Mouse (Mus musculus): Measurements from ENCODE around the gene 8030474K03Rik. TPM values are rescaled to one million over a fixed set of nuclear protein-coding genes. Genes with fewer than 3 reads are reported as not detected.

8030474K03Rik gene
- not detected in 2 replicates for polyA plus RNA-seq (2014; fragmentation: Nextera tagmentation; extraction: Ambion mirVana)

DNA sequence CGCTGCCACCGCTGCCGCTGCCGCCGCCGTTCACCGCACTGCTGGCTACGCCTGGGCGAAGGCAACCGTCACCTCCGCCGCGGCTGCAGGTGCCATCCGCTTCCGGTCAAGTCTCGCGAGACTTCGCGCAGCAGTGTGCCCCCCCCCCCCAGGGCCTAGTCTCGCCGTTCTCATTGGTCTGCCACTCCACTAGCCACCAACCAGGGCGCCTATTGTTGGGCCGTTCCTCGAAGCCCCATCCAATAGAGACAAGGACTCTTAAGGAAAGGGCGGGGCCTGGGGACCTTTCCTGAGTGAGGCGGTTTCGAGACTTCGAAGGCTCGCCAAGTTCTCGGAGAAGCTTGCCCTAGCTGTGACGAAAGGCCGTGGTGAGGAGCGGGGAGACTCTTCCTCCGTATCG is at the start of gene 8030474K03Rik, which contains the start of gene Gm4779:
Gene 8030474K03Rik (plus strand): TSS at position 315 of the 400 bp plus-strand sequence.
Gene Gm4779 (minus strand): TSS at position 82 of the 400 bp plus-strand sequence.
- no peaks in the 10 kb centered on the region for H3K27me3 ChIP-seq (replicated peaks; ENCODE audit: control insufficient read depth, insufficient read depth, low read length)
- H3K4me1 ChIP-seq (ENCODE audit: control insufficient read depth, insufficient read depth, low read length): no peaks in the 10 kb centered on the region
- no peak within 1 kb of the TSS for H3K4me3 ChIP-seq (ENCODE audit: low read depth, low read length)
- H3K27ac ChIP-seq (ENCODE audit: low read depth, low read length): no peak within 1 kb of the TSS
- no peaks in the 10 kb centered on the region for H3K36me3 ChIP-seq (ENCODE audit: control insufficient read depth, insufficient read depth, low read length)
- no peak within 1 kb of the TSS for H3K9ac ChIP-seq (ENCODE audit: low read length)
- no peaks in the 10 kb centered on the region for H3K9me3 ChIP-seq (replicated peaks; ENCODE audit: control insufficient read depth, low read length)
- ATAC-seq (no peak), DNase-seq (ENCODE audit: low spot score) (no peak)
- WGBS: 94% methylated on average over 35 of the region's 35 CpGs
- no peak within 1 kb of the TSS for H3K4me2 ChIP-seq (ENCODE audit: low read length)

DNA sequence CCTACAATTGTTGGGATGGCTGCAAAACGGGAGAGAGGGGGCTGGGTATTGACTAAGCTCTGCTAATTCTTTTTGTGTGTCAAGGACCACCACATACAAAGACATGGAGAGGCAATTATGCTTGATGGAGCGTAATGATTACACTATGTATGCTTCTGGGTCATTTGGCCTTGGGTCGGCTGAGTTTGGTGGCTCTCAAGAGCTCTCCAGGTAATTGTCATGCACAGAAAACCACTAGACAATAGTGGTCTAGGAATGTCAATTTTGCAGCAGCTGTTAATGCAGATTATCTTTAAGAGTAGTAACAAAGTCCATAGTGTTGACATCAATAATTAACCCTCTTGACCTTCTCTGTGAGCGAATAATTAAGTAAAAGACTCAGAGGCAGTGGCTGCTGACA is 44.3 kb upstream of the 8030474K03Rik start:
- H3K36me3 ChIP-seq (ENCODE audit: control insufficient read depth, insufficient read depth, low read length): no peaks in the 10 kb centered on the region
- WGBS: 41% methylated on average over 4 of the region's 4 CpGs
- ATAC-seq (peak; percentile 29; the same call in 1 of the 2 replicates), DNase-seq (ENCODE audit: low spot score) (peak; percentile 14)
- no peaks in the 10 kb centered on the region for H3K4me1 ChIP-seq (ENCODE audit: control insufficient read depth, insufficient read depth, low read length)
- no peak overlapping the region for H3K4me3 ChIP-seq (ENCODE audit: low read depth, low read length)
- no peak overlapping the region for H3K27ac ChIP-seq (ENCODE audit: low read depth, low read length)
- 0 out of 2 replicates have a peak, but pooled peaks cover 3% of the 10 kb centered on the region for H3K27me3 ChIP-seq (replicated peaks; ENCODE audit: control insufficient read depth, insufficient read depth, low read length)
- no peak overlapping the region for H3K4me2 ChIP-seq (ENCODE audit: low read length)
- H3K9ac ChIP-seq (ENCODE audit: low read length): no peak overlapping the region
- no peaks in the 10 kb centered on the region for H3K9me3 ChIP-seq (replicated peaks; ENCODE audit: control insufficient read depth, low read length)

DNA sequence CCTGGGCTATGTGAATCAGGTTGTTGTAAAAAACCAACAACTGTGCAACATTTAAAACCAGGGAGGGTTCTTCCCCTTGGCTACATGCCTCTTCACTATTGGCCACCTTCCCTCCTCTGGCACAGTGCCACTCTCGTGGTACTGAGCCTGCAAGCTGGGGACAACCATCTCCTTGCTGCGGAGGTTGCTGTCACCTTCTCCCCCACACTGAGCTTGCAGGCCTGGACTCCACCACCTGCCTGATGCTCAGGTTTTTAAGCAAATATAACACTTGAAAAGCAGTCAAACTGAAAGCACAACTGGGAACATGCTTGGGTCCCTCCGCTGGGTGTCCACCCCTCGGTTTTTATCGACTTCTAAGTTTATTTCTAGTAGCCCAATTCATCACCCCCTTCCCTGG is 40.0 kb upstream of the 8030474K03Rik start:
- peak; percentile 42 for DNase-seq (ENCODE audit: low spot score)

DNA sequence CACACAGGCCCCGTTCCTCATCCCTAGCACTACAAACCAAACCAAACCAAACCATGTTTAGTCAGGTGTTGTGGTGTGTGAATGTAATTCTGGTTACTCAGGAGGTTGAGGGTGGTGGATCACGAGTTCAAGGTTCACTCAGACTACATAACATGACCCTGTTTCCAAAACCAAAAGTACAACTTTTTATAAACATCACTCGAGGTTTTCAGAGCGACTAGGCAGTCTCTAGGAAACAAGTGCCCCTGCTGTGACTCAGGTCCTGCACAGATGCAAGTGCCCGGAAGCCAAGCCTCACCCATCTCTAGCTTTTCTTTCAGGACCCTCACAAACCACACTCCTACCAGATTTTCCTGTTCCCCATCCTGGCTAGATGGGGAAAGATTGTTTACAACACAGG is 29.8 kb upstream of the 8030474K03Rik start:
- no peak overlapping the region for H3K9ac ChIP-seq (ENCODE audit: low read length)
- no peak for DNase-seq (ENCODE audit: low spot score)
- H3K4me2 ChIP-seq (ENCODE audit: low read length): no peak overlapping the region
- H3K4me1 ChIP-seq (ENCODE audit: control insufficient read depth, insufficient read depth, low read length): no peaks in the 10 kb centered on the region
- H3K27ac ChIP-seq (ENCODE audit: low read depth, low read length): no peak overlapping the region
- WGBS: 74% methylated on average over 5 of the region's 5 CpGs
- H3K4me3 ChIP-seq (ENCODE audit: low read depth, low read length): no peak overlapping the region
- no peak for ATAC-seq
- H3K27me3 ChIP-seq (replicated peaks; ENCODE audit: control insufficient read depth, insufficient read depth, low read length): no peaks in the 10 kb centered on the region
- no peaks in the 10 kb centered on the region for H3K36me3 ChIP-seq (ENCODE audit: control insufficient read depth, insufficient read depth, low read length)
- no peaks in the 10 kb centered on the region for H3K9me3 ChIP-seq (replicated peaks; ENCODE audit: control insufficient read depth, low read length)

More for the DNA sequence above, 40.0 kb upstream of the 8030474K03Rik start:
- Histone ChIP-seq H3K4me3 (ENCODE audit: low read depth, low read length) (no peak overlapping the region), H3K27ac (ENCODE audit: low read depth, low read length) (no peak overlapping the region), H3K9ac (ENCODE audit: low read length) (no peak overlapping the region), H3K9me3 (replicated peaks; ENCODE audit: control insufficient read depth, low read length) (no peaks in the 10 kb centered on the region), H3K27me3 (replicated peaks; ENCODE audit: control insufficient read depth, insufficient read depth, low read length) (0 out of 2 replicates have a peak, but pooled peaks cover 3% of the 10 kb centered on the region), H3K4me2 (ENCODE audit: low read length) (no peak overlapping the region), H3K36me3 (ENCODE audit: control insufficient read depth, insufficient read depth, low read length) (no peaks in the 10 kb centered on the region), H3K4me1 (ENCODE audit: control insufficient read depth, insufficient read depth, low read length) (no peaks in the 10 kb centered on the region)
- WGBS: 70% methylated on average over 5 of the region's 5 CpGs
- no peak for ATAC-seq

DNA sequence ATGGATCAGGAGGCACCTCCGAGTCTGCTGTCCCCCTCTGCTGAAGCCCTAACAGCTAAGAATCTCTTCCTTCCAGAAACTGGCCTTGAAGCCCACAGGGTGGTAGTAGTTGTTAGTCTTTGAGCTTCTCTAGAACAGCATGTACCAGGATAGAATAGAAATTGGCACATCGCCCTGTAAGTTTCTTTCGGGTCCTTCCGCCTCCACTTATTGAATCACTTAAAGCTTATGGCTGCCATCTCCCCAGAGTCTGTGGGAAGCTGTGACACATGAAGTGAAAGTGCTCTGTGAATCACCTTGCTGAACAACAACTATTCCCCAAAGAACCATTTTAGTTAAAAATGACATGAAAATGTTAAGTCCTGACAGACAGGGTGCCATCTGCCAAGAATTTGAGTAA is 29.3 kb upstream of the 8030474K03Rik start:
- H3K27ac ChIP-seq (ENCODE audit: low read depth, low read length): no peak overlapping the region
- no peaks in the 10 kb centered on the region for H3K4me1 ChIP-seq (ENCODE audit: control insufficient read depth, insufficient read depth, low read length)
- no peaks in the 10 kb centered on the region for H3K27me3 ChIP-seq (replicated peaks; ENCODE audit: control insufficient read depth, insufficient read depth, low read length)
- WGBS: 89% methylated on average over 4 of the region's 4 CpGs
- H3K4me3 ChIP-seq (ENCODE audit: low read depth, low read length): no peak overlapping the region
- DNase-seq (ENCODE audit: low spot score): no peak
- H3K9me3 ChIP-seq (replicated peaks; ENCODE audit: control insufficient read depth, low read length): no peaks in the 10 kb centered on the region
- H3K36me3 ChIP-seq (ENCODE audit: control insufficient read depth, insufficient read depth, low read length): no peaks in the 10 kb centered on the region
- no peak overlapping the region for H3K9ac ChIP-seq (ENCODE audit: low read length)
- no peak for ATAC-seq
- no peak overlapping the region for H3K4me2 ChIP-seq (ENCODE audit: low read length)

DNA sequence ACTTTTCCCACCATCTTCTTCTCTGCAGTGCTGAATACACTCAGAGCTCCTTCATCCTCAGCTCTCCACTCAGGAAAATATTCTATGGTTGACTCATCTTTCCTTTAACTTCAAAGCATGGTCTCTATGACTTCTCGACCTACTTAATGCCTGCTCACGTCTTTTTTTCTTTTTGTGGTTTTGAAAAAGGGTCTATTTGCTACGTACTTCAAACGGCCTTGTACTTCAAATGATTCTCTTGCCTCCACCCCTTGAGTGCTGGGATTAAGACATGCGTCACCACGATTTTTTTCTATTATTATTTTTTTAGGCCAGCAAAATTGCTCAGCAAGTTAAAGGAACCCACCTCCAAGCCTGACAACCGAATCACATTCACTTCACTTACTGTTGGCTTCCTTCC is 27.2 kb upstream of the 8030474K03Rik start:
- no peak for ATAC-seq
- Histone ChIP-seq H3K9me3 (replicated peaks; ENCODE audit: control insufficient read depth, low read length) (no peaks in the 10 kb centered on the region), H3K27me3 (replicated peaks; ENCODE audit: control insufficient read depth, insufficient read depth, low read length) (no peaks in the 10 kb centered on the region)

DNA sequence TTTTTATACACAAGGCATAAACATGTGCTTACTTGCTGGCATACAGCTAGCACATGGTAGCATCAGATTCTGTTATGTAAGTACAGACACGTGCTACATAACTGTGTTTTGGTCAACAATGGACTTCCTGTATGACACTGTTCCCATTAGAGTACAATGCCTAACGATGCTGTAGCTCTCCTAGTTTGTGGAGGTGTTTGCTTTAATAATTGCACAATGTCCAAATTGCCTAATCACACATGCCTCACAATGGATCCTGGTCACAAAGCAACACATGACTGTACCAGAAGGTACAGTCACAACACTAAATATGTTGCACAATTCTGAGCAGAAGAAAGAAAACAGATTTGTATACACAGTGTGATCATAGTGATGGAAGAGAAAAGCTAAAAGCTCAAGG is 25.0 kb upstream of the 8030474K03Rik start:
- WGBS: 36% methylated on average over 2 of the region's 2 CpGs

More for the DNA sequence above, 27.2 kb upstream of the 8030474K03Rik start:
- Histone ChIP-seq H3K4me1 (ENCODE audit: control insufficient read depth, insufficient read depth, low read length) (no peaks in the 10 kb centered on the region), H3K36me3 (ENCODE audit: control insufficient read depth, insufficient read depth, low read length) (no peaks in the 10 kb centered on the region), H3K4me3 (ENCODE audit: low read depth, low read length) (no peak overlapping the region), H3K9ac (ENCODE audit: low read length) (no peak overlapping the region), H3K4me2 (ENCODE audit: low read length) (no peak overlapping the region), H3K27ac (ENCODE audit: low read depth, low read length) (no peak overlapping the region)
- no peak for DNase-seq (ENCODE audit: low spot score)
- 76% methylated on average over 7 of the region's 7 CpGs for WGBS

DNA sequence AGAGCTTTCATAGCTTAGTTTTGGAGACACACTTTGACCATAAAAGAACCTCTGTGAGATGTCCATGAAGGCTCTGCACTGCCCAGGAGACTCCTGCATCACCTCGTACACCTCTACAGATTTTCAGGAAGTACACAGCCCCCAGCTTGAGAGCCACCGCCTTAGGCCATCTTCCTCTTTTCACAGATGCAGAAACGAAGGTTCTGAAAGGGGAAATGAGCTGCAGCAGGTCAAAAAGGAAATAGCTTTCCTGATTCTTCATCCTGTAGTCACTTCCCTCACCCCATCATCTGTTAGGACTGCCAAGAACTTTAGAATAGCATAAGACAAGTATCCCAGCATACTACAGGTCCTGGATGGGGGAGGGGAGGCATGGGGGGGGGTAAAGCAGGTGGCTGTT is 24.1 kb upstream of the 8030474K03Rik start:
- no peak overlapping the region for H3K4me2 ChIP-seq (ENCODE audit: low read length)
- H3K9me3 ChIP-seq (replicated peaks; ENCODE audit: control insufficient read depth, low read length): no peaks in the 10 kb centered on the region
- H3K4me3 ChIP-seq (ENCODE audit: low read depth, low read length): no peak overlapping the region
- H3K4me1 ChIP-seq (ENCODE audit: control insufficient read depth, insufficient read depth, low read length): no peaks in the 10 kb centered on the region
- no peak for ATAC-seq
- no peak for DNase-seq (ENCODE audit: low spot score)
- no peak overlapping the region for H3K27ac ChIP-seq (ENCODE audit: low read depth, low read length)
- no peaks in the 10 kb centered on the region for H3K27me3 ChIP-seq (replicated peaks; ENCODE audit: control insufficient read depth, insufficient read depth, low read length)
- 66% methylated on average over 3 of the region's 3 CpGs for WGBS
- no peaks in the 10 kb centered on the region for H3K36me3 ChIP-seq (ENCODE audit: control insufficient read depth, insufficient read depth, low read length)
- no peak overlapping the region for H3K9ac ChIP-seq (ENCODE audit: low read length)

More for the DNA sequence above, 25.0 kb upstream of the 8030474K03Rik start:
- Histone ChIP-seq H3K9me3 (replicated peaks; ENCODE audit: control insufficient read depth, low read length) (no peaks in the 10 kb centered on the region), H3K4me1 (ENCODE audit: control insufficient read depth, insufficient read depth, low read length) (no peaks in the 10 kb centered on the region), H3K4me3 (ENCODE audit: low read depth, low read length) (no peak overlapping the region), H3K27me3 (replicated peaks; ENCODE audit: control insufficient read depth, insufficient read depth, low read length) (no peaks in the 10 kb centered on the region), H3K36me3 (ENCODE audit: control insufficient read depth, insufficient read depth, low read length) (no peaks in the 10 kb centered on the region), H3K9ac (ENCODE audit: low read length) (no peak overlapping the region), H3K27ac (ENCODE audit: low read depth, low read length) (no peak overlapping the region), H3K4me2 (ENCODE audit: low read length) (no peak overlapping the region)
- ATAC-seq (no peak), DNase-seq (ENCODE audit: low spot score) (no peak)

DNA sequence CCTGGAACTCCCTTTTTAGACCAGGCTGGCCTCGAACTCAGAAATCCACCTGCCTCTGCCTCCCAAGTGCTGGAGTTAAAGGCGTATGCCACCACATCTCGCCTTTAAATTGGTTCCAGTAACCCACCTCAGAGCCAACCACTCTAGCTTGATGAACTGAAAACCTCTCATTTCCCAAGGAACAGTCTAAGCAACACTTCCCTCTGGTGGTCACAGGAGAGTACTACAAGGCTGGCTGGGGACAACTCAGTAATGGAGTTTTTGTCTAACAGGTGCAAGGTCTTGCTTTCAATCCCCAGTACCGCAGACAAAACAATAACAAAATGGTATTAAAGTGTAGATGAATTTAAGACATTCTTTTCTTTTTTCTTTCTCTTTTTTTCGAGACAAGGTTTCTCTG is 22.4 kb upstream of the 8030474K03Rik start:
- ATAC-seq (no peak), DNase-seq (ENCODE audit: low spot score) (peak; percentile 63)
- Histone ChIP-seq H3K9me3 (replicated peaks; ENCODE audit: control insufficient read depth, low read length) (no peaks in the 10 kb centered on the region), H3K4me3 (ENCODE audit: low read depth, low read length) (no peak overlapping the region), H3K4me2 (ENCODE audit: low read length) (no peak overlapping the region), H3K27me3 (replicated peaks; ENCODE audit: control insufficient read depth, insufficient read depth, low read length) (no peaks in the 10 kb centered on the region), H3K27ac (ENCODE audit: low read depth, low read length) (no peak overlapping the region), H3K36me3 (ENCODE audit: control insufficient read depth, insufficient read depth, low read length) (no peaks in the 10 kb centered on the region), H3K9ac (ENCODE audit: low read length) (no peak overlapping the region), H3K4me1 (ENCODE audit: control insufficient read depth, insufficient read depth, low read length) (no peaks in the 10 kb centered on the region)
- 40% methylated on average over 5 of the region's 5 CpGs for WGBS

Measured in forebrain, embryonic 14.5 days (tissue).